Mouse (Mus musculus) olfactory bulb, adult 2 months (tissue): ENCODE results near the gene Mndal. TPM values are rescaled to one million over a fixed set of nuclear protein-coding genes. Genes with fewer than 3 reads are reported as not detected.
"Not testable (repeated sequence)": the region's sequence is repeated elsewhere in the genome, so short reads cannot be mapped to it uniquely, and the experiment has no call there.

Source experiments
- H3K27ac ChIP-seq: fragments of 200-500 bp; 2 replicates; pipeline ENCODE4 v1.5.1; 2012; ENCODE audit warnings: low read depth, low read length; ENCODE audit not compliant: insufficient read depth
- H3K4me1 ChIP-seq: fragments of 200-500 bp; 2 replicates; pipeline ENCODE4 v1.6.1; 2012; ENCODE audit warnings: low read length; ENCODE audit not compliant: control insufficient read depth, insufficient read depth
- H3K4me3 ChIP-seq: fragments of 200-500 bp; 2 replicates; pipeline ENCODE4 v1.5.1; 2012; ENCODE audit warnings: mild to moderate bottlenecking, low read depth, low read length, moderate library complexity; ENCODE audit not compliant: insufficient read depth
- CTCF ChIP-seq: fragments of 200-500 bp; IDR thresholded peaks from 2 replicates; pipeline ENCODE4 v1.5.1; 2012; ENCODE audit warnings: low read depth, mild to moderate bottlenecking, low read length, moderate library complexity; ENCODE audit not compliant: insufficient read depth
- POLR2A ChIP-seq: fragments of 200-500 bp; IDR thresholded peaks from 2 replicates; pipeline ENCODE4 v1.6.1; 2012; ENCODE audit warnings: mild to moderate bottlenecking, low read depth, low read length, moderate library complexity; ENCODE audit not compliant: insufficient read depth
- WGBS: fragments of 180-500 bp; shearing (Covaris S2); methylation state at CpG from one replicate; pipeline ENCODE4 v1.1.7; 2018; 5-methylcytosine and 5-hydroxymethylcytosine counted together
- polyA plus RNA-seq: library from polyadenylated mRNA; stranded (reverse); fragments of >200 nt; gene quantifications from 2 replicates; pipeline ENCODE4 v1.2.4, GENCODE M21; 2012; ENCODE audit warnings: low replicate concordance; ENCODE audit not compliant: missing spikeins, insufficient read depth, insufficient read length

The Mndal gene
- not detected in 2 replicates for polyA plus RNA-seq

- not testable (repeated sequence) for H3K4me3 ChIP-seq, H3K4me1 ChIP-seq, H3K27ac ChIP-seq
- WGBS: 53% methylated on average over 3 of the region's 3 CpGs
Measured at GRCm38 (mm10) chr1:173941924-173942779, at the start of gene Mndal, which contains the start of gene Ifi203. Gene Mndal (minus strand): TSS chr1:173942491. Gene Ifi203 (minus strand): TSS chr1:173942672.

- H3K4me3 ChIP-seq, H3K27ac ChIP-seq, H3K4me1 ChIP-seq: not testable (repeated sequence)
- 89% methylated on average over 6 of the region's 6 CpGs for WGBS
Measured at GRCm38 (mm10) chr1:173982694-173983305, 40.5 kb upstream of the Mndal start, which contains the start of gene Ifi202b. Gene Ifi202b (minus strand): TSS chr1:173982744.

DNA sequence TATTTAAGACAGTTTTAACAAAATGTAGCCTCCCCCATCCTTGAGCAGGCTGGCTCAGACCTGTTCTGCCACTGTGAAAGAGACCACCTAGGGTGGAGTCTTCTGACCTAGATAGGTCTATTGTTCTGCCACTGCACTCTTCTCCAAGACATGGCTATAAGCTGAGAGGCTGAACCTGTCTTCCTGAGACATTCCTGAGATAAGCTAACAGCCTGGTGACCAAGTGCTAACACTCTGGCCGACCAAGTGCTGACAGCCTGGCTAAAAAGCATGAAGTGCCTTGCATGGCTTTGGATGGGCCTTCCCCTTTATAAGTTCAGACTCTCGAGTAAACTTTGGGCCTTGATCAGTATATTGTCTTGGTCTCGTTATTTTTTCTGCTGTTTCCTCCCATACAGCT lies 38.7 kb upstream of the Mndal start:
- WGBS: 35% methylated on average over 3 of the region's 3 CpGs
- H3K4me1 ChIP-seq, H3K4me3 ChIP-seq, H3K27ac ChIP-seq: not testable (repeated sequence)

- TF ChIP-seq CTCF (no peak), POLR2A (no peak)
- Histone ChIP-seq H3K4me1 (no peaks in the 10 kb centered on the region), H3K4me3 (no peak overlapping the region), H3K27ac (no peak overlapping the region)
Measured at GRCm38 (mm10) chr1:173977622-173978021, 35.3 kb upstream of the Mndal start.

DNA sequence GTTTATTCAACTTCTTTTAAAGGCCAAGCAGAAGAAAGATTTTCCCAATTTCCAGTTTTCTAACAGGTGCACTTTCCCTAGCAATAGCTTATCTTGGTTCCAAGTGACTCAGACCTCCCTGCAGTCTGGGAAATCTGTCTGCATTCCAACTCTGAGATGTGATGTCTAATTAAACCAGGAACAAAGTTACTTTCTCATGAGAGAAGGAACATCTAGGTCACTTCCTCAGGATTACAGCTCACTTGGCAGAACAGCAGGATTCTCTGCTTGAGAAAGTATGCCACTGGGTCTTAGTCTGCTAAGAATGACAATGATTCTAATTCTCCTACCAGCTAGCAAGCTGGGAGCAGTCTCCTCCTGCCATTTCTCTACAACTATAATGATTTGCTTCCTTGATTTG lies 30.8 kb upstream of the Mndal start:
- H3K4me3 ChIP-seq: no peak overlapping the region

DNA sequence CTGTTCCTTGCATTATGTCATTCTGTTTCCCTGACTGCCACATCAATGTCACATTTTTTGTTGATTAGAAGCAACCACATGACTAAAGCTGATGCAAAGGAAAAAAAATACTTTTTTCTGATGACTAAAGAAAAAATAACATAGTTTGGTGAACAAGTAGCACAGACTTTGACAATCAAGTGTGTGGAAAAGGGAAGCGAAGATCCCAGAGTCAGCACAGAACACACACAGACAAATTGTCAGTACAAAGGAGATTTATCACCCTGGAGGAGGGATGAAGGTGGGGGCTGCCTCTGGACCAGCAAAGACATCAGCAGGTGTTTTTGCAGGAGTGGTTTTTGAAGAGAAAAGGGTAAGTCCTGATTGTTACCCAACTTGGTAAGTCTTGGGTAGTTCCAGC lies 19.2 kb upstream of the Mndal start:
- not testable (repeated sequence) for H3K27ac ChIP-seq, H3K4me1 ChIP-seq, H3K4me3 ChIP-seq
- WGBS: 90% methylated on average over 1 of the region's 1 CpGs

More for the DNA sequence above, 30.8 kb upstream of the Mndal start:
- Histone ChIP-seq H3K4me1 (no peaks in the 10 kb centered on the region), H3K27ac (no peak overlapping the region)
- no peak for TF ChIP-seq POLR2A
- no peak for TF ChIP-seq CTCF

DNA sequence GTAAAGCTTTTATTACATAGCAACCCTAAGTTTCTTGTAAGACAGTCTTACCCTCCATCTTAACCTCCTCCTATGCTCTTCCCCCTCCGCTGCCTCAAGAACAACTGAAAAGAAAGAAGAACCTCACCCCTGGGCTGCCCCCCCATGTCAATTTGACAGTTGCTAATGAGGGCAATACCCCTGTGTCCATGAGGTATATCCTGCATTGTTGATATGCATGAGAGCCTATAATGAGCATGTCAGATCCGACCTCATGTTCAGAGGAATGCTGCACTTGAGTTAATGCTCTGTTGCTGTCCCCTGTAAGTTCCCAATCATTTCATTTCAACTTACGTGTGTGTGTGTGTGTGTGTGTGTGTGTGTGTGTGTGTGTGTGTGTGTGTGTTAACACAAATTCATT lies 17.7 kb upstream of the Mndal start:
- H3K4me1 ChIP-seq, H3K27ac ChIP-seq, H3K4me3 ChIP-seq: not testable (repeated sequence)
- WGBS: 68% methylated on average over 3 of the region's 3 CpGs

- H3K4me3 ChIP-seq, H3K4me1 ChIP-seq, H3K27ac ChIP-seq: not testable (repeated sequence)
- 81% methylated on average over 3 of the region's 3 CpGs for WGBS
Measured at GRCm38 (mm10) chr1:173955839-173956527, 13.7 kb upstream of the Mndal start.

DNA sequence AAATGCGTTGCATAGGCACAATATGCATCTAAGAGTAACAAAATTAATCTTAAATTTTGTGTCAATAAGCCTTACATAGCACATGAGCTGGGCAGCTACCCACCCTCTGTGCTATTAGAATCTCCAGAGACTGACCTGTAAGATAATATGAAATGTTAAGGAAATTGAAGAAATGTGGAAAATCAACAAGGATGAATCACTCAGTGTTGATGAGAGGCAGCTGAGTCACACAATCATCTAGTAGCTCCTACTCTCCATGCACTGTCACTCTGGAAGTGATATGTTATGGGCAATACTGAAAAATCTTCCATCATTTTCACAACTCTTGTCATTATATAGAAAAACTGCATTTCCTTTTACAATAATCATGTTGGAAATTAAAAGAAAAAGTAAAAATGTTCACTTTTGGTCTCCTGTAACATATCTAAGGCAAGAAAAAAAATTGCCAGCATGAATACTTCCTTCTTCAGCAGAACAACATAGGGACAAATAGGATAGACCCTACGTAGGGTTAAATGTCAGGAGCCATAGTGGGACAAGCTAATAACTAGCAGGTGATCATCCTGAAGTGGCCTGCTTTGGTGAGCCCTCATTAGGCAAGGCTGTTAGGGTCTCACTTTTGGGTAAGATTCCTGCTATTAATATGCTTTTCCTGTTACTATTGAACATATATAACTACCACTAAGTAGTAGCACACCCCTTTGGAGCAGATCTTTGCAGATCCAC lies 12.9 kb upstream of the Mndal start:
- TF ChIP-seq POLR2A (no peak), CTCF (no peak)
- 91% methylated on average over 2 of the region's 2 CpGs for WGBS
- H3K4me3 ChIP-seq: no peak overlapping the region
- no peaks in the 10 kb centered on the region for H3K4me1 ChIP-seq
- H3K27ac ChIP-seq: no peak overlapping the region
